Mouse (Mus musculus) heart, adult 11 months (tissue): ENCODE results near the gene Sptssb.

Experiments used
- DNase-seq: peaks from one replicate; pipeline ENCODE4 v3.0.0; 2022

The Sptssb gene

DNA sequence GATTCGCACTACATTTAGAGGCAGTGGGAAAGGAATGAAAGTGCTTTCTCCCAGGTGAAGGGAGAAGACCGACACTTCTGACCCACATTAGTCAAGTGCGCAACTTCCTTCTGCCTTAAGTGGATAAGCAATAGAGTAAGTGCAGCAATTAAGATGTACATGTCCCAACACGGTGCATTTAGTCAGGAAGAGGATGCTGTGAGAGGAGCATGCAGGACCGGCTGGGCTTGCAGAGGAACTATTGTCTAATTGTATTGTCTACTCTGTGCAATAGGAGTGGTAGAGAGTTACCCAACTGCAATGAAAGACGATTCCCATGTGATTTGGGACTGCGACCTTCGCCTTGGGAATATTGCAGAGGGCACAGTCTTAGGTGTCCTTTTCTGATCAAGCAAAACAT, 30.2 kb downstream of the Sptssb start:
- peak; percentile 50 for DNase-seq

DNA sequence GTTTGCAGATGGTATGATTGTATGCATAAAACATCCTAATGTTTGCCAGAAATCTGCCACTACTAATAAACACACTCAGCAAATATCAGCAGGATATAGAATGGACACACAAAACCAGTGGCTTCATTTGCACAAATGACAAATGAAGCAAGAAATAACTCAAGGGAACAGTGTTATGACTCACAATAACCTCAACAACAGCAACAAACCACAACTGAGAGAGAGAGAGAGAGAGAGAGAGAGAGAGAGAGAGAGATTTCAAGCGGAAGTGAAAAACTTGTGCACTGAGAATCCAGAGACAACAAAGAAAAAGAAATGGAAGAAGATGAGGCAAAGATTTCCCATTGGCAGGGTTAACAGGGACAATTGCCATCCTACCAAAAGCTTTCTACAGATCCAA, 35.2 kb downstream of the Sptssb start:
- no peak for DNase-seq

DNA sequence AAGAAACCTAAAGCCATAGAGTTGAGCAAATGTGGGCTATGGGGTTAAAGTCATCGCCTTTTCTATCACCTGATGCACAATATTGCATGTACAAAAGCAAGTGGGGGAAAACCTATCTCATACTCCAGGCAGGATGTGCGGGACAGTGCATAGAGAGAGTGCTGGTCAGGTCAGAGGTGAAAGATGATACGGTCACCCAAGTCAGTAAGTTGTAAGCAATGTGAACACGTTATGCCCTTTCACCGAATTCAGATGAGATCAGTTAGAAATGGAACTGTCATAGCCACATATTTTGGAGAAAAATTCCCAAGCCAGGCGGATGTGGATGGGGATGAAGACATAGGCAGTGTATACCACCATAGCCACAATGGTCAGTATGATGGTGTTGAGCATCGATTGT, 39.1 kb downstream of the Sptssb start:
- DNase-seq: peak; percentile 56

DNA sequence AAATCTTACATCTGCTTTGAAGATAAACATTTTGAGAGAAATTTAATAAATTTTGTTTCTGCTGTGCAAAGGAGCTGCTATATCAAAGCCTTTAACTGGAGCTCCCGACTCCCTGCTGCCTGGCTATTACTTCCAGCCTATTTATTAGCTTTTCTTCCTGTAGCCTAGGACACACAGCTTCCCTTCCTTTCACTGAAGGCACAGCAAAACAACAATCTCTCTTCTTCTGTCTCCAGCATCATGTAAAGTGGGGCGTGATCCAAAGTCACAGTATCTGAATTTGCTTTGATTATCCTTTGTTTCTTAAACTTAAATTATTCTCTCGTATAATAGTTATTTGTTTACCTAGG, 39.9 kb downstream of the Sptssb start:
- DNase-seq: no peak

DNA sequence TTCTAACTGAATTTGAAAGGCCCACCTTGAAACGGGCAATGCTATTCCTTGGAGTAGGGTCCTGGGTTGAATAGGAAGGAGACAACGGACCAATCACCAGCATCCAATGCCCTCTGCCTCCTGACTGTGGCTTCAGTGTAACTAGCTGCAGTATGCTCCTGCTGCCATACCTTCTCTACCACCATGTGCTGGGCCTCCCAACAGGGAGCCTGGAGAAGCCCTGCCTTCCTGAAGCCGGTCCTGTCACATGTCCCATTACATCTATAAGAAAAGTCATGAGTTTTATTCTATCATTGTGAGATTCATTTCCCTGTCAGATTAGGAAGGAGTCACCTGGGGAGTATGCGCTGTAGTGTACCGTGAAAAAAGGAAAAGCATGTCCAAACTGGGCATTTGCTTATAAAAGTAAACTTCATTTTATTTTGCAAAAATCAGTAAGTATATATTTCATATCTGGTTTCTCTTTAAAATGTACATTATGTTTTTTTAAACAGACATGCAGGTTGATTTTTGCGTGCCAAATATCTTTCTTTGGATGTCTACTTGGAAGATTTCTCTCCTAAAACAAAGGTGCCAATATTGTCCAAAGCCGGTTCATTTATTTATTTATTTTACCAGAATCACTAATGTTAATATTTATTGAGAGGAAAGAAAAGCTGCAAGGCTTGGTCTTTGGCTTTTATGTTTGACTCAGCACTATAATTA, 40.4 kb downstream of the Sptssb start:
- no peak for DNase-seq

DNA sequence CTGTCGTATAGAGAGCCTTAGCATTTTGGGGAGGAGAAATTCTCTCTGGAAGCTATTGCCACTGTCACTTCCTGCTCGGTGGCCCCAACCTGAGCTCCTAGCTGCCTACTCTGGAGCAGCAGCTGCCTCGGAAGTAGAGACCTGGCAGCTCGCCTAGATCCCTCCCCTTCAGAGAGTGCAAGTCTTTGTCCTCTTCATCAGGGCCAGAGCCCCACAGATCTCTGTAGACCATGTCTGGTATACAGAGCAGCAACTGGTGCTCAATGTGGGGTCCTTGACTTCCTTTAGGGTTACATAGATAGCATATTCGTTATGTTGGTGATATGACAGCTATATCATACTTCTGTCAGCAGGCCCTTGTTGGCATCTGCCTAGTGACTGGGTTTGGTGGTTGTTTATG, 41.3 kb downstream of the Sptssb start:
- no peak for DNase-seq

DNA sequence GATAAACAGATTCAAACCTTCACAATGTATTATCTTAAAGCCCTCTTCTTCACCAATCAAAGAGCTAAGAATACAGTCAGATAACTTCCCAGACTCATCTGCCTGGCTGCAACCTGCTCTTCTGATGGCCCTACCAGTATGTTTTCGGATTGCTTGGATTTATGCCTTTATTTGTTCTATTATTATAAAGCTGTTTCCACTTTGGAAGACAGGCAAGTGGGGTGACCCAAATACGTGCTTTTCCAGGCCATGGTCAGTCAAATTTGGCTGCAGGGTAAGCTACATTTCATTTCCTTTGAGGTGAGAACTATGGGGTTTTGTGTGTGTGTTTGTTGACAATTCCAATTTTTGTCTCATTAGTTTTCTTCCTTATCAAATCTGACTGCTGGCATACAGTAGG, 43.2 kb downstream of the Sptssb start:
- peak; percentile 17 for DNase-seq

DNA sequence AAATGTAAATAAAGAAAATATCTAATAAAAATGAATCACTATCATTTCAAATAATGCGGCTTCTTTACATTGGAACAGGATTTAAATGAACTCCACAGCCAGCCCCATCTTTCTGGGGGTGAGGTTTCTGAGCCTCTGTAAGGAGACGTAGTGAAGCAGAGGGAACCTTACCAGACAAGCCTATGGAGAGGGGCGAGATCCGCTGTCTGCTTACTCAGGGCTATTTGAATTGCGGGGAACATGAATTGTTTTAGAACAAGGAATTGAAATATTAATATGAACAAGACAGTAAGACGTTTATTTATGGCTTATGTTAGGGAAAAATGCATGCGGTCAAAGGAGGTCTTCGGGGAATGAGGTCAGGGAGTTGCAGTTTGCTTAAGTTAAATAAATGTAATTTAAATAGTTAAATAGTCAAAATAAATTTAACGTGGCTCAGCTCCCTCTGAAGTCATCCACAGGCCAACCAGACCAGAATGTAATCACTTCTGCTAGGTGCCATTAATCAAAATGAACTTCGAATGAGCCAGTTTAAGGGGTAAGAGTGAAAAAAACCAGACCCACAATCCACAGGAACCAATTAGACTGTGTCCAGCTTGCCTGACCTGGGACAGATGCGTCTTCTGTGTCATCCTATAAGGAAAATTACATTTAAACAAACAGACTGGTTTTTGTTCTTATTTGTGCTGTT, 46.6 kb downstream of the Sptssb start:
- DNase-seq: no peak

DNA sequence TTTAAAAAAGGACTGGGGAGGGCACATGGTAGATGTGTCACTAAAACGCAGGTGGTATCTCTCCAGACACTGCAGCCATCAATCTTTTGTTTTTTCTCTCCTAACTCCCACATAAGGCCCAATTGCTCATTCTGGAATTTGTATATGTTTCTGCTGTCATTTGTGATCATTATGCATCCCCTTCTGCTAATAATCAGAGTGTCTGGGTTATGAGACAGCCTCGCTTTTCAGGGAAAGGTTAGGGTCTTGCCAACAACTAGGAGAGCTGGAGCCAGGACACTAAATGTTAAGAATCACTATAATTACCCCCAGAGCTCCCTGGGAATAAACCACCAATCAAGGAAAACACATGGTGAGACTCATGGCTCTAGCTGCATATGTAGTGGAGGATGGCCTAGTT, 47.3 kb downstream of the Sptssb start:
- no peak for DNase-seq

DNA sequence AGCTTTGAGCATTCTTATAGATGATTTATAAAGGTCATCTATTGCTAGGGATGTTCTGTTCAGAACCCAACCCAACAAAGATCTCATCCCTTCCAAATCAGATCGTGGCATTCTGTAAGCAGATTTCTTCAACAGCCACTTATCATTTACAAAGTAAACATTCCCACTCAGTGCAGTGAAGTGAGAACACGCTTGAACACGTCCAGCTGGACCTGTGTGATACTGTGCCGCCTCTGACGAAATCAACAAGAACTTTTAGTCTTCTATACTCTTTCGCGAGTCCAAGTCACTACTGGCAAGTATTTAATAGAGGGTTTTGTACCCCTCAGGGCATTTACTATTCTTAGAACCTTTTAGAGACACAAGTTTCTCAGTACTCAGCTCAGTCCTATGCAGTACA, 51.3 kb downstream of the Sptssb start:
- DNase-seq: no peak

DNA sequence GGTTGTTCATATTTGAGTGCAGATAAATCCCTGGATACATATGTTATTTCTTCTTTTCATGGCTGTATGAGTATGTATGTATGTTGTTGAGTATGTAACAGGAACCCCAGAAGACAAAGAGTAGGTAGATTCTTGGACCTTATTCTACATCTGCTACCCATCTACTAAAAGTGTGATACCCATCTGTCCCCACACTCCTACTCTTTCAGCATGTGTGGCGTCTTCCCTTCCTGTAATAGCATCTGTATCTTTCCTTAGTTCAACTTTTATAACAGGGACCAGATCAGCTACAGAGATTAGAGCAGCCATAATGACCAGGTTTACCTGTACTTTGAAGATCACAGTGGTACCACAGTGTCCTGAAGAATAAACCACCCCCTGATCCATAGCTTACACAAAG, 56.6 kb downstream of the Sptssb start:
- DNase-seq: no peak

DNA sequence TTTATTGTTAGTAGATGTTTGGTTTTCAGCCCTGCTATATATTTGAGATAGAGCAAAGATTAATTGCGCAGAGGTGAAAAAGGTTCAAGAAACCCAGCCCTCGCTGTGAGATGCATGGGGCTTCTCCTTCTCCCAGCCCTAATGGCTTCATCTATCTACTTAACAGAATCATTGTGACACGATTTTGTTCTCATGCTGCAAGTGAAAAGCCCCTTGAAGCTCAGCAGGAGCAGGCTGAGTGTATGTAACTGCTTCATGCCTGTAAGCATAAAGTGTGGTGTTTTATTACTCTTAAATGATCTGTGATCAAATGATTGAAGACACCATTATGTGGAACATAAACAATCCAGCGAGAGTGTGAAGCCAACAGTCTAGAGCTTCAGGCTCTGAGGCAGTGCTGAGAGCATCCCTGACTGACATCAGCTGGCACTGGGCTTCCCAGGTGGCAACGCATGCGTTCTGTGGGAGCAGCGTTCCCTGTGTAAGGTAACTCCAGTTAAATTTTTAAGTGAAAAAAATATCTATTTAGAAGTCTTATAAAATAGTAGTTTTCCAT, 58.8 kb downstream of the Sptssb start:
- no peak for DNase-seq

DNA sequence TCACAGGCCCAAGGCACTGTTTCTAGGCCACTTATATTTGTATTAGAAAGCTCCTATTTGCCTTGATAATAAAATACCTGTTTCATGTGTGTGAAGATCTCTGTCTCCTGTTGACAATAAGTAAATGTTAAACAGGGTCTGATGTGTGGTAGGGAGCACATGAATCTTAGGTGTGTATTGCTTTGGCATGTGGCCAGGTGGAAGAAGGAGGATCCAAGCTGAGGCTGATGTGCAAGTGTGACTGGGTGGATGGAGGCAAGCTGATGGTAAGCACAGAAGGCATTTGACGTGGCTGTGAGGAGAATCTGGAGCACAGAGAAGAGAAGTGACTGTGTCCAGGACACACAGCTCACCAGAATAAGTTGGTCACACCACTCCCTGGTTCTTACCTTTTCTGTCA, 60.6 kb downstream of the Sptssb start:
- DNase-seq: no peak

DNA sequence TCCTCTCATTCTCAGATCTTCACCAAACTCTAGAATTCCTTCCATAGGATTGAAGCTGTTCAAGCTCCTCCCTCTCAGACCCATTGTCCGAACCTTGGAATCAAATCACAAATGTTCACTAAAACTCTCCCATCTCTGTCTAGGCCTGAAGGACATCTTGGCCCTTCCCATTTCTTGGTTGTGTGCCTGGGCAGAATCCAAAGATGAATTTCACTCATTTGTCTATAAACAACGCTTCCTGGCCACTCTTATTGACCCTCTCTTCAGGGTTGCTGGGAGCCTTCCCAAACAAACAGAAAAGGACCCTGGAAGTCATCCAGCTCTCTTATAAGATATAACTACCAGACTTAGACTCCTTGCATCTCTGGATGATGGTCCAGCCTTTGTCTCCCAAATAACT, 61.8 kb downstream of the Sptssb start:
- no peak for DNase-seq

DNA sequence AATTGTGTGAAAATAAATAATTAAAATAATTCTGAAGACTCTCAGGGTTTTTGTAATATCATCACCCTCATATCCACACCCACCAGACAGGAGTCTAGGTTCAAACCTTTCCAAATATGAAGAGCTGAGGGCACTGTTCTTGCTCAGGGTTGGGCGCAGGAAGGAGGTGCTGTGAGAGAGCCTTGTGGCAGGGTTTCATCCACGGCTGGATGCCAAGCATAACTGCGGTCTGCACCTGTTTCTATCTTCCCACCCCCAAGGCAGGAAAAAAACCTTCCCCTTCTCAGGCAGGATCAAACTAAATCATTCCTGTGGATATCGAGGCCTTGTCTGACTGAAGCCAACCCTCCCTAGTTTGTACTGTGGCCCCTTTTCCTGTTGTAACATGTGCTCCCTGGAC, 62.2 kb downstream of the Sptssb start:
- no peak for DNase-seq

DNA sequence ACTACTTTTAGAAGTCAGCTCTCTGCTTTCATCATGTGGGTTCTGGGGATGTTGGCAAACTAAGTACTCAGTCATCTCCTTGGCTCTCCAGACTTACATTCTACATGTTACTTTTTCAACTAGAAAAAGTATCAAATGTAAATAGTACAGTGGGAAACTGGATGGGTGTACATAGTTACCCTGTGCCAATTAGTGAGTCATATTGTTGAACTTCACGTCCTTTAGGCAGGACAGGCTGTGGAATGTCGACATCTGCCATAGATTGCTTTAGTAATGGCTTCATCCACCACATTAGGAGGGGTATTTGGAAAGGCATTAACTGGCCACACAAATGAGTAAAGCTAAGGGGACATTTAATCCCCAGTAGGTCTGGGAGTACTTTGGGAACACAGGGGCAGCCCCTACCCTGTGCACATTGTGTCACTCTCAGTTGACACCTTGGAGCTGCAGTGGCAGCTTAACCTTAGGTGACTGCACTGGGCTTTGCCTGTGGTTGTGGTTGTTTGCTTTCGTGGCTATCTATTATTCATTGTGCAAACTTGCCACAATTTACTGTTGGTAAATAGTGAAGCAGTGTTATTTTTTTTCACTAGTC, 66.8 kb downstream of the Sptssb start:
- DNase-seq: no peak

DNA sequence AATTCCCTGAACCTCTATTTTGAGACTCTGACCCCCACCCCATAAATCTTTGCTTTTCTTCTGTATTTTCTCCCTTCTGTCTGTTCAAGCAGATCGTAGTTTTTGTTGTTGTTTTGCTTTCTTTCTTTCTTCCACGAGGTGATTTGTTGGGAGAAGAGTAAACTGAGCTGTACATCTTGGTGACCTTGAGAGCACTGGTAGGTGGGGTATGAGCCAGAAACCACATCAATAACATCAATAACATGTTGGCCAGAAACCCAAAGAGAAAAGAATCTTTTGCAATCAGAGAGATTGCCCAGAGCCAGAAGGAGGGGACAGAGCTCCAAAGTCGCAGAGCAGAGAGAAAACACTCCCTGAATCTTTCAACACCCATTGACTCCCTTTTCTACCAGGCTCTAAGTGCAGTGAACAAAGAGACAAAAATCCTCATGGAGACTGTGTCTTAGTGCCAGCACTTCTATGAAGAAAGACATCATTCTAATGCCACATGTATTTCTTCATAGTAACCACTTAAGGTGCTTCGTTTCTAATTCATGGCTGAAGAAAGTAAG, 80.4 kb downstream of the Sptssb start:
- DNase-seq: peak; percentile 59

DNA sequence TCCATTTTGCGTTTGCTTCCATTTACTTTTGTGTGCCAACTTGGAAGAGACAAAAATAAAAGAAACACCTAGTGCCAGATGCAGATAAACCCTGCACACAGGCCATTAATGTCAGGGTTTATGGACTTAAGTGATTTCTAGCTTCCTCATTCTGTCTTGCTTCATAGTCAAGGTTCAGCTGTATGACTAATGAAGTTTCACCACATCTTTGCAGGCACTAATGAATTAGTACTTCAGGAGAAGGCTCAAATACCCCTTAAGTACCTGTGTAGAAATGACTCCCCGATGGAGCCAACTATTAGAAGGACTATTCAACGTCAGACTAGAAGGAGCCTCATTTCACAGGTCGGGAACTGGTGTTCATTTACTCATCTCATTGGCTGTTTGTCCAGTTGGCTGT, 86.4 kb downstream of the Sptssb start:
- DNase-seq: peak; percentile 37
